Mouse (Mus musculus) R1 (cell line): ENCODE data around the gene Lrrc29.
A peak's percentile ranks its signal among the peaks of the same experiment; 100 is the strongest.
"Not testable (repeated sequence)": the region's sequence is repeated elsewhere in the genome, so short reads cannot be mapped to it uniquely, and the experiment has no call there.

Experiments used
- DNase-seq: peaks from one replicate; pipeline ENCODE4 v3.0.0-alpha.2; 2018; ENCODE audit warnings: low read depth, low spot score

Gene Lrrc29

GRCm38 (mm10) chr8:105311718-105312117 is 14.4 kb downstream of the Lrrc29 start:
- no peak for DNase-seq

DNA sequence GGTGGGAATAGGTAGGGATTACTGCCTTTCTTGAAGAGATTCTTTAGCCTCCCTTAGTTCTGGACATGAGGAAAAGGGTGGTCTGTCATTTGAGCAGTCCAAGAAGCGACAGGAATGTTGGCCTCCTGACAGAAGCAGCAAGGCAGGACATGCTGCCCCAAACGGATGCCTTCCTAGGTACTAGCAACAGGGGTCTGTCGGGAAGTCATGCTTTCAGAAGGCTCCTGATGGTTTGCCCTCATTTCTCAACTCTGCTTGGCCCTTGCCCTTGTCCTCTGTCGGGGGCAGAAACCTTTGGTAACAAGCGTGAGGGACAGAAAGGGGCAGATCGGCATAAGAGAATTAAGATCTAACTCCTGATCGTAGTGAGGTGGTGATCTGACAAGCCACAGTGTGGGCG is 16.0 kb downstream of the Lrrc29 start:
- DNase-seq: no peak

DNA sequence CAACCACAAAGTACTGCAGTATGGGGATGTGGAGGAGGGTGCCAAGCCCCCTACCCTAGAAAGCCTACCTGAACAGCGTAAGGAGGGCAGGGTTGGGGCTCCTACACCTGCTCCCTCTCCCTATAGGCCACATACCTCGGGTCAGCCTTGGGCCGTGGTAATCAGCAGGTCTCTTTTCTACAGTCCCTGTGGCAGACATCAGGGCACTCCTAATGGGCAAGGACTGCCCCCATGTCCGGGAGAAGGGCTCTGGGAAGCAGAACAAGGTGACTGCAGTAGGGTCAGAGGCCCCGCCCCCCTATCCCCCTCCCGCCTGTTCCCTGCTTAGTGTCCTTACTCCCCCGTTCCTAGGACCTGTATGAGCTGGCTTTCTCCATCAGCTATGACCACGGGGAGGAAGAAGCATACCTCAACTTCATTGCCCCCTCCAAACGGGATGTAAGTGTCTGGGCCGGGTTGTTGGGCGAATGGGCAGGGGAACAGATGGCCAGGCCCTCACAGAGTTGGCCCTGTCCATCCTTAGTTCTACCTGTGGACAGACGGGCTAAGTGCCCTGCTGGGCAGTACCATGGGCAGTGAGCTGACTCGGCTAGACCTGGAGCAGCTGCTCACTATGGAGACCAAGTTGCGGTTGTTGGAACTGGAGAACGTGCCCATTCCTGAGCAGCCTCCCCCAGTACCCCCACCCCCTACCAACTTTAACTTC is 16.8 kb downstream of the Lrrc29 start:
- no peak for DNase-seq

DNA sequence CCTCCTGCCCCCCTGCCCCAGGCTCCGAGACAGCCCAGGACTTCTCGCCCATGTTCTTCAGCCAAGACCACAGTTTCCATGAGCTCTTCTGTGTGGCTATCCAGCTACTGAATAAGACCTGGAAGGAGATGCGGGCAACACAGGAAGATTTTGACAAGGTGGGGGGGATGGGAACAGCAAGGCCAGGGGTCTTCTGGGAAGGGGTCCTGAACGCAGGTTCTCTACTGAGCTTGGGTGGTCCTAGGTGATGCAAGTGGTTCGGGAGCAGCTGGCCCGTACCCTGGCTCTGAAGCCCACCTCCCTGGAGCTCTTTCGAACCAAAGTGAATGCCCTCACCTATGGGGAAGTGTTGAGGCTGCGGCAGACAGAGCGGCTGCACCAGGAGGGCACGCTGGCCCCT is 17.6 kb downstream of the Lrrc29 start:
- DNase-seq: no peak

DNA sequence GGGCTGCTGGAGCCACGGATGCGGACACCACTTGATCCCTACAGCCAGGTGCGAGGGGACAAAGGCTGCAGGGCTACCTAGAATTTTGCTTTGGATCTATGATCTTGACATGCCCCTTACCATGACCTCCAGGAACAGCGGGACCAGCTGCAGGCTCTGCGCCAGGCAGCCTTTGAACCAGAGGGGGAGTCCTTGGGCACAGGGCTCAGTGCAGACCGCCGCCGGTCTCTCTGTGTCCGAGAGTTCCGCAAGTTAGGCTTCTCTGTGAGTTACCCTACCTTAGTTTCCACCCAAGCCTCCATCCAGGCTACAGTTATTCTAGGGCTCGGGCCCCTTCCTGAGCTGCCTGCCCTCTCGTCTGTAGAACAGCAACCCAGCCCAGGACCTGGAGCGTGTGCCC is 18.4 kb downstream of the Lrrc29 start:
- no peak for DNase-seq

DNA sequence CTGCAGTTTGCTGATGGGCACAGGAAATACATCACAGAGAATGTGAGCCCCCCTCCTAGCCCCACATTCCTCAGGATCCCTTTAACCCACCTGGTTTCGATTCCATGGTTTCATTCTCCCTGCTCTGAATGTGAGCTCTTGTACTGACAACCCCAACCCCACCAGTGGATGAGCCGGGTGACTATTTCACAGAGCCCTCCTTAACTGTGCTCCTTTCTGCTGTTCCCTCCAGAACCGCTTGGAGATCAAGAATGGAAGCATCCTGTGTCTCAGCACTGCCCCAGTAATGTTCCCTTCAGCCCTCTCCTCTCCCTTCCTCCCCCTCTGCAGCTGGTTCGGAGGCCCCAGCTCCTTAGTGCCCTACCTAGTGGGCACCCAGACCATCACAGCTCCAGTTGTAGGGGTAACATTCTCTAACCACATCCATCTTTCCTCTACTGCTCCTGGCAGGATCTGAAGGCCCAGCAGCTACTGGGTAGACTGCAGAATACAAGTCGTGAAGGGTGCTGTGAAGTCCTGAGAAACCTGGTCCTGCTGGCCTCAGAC is 19.9 kb downstream of the Lrrc29 start:
- peak; percentile 39 for DNase-seq

GRCm38 (mm10) chr8:105305211-105306145 is 20.6 kb downstream of the Lrrc29 start, which contains the start of gene Elmo3:
Gene Elmo3 (plus strand): TSS chr8:105305601.
- DNase-seq: peak; percentile 87

GRCm38 (mm10) chr8:105304325-105305210 is 21.5 kb downstream of the Lrrc29 start:
- DNase-seq: no peak

GRCm38 (mm10) chr8:105303874-105304273 is 22.2 kb downstream of the Lrrc29 start:
- no peak for DNase-seq

DNA sequence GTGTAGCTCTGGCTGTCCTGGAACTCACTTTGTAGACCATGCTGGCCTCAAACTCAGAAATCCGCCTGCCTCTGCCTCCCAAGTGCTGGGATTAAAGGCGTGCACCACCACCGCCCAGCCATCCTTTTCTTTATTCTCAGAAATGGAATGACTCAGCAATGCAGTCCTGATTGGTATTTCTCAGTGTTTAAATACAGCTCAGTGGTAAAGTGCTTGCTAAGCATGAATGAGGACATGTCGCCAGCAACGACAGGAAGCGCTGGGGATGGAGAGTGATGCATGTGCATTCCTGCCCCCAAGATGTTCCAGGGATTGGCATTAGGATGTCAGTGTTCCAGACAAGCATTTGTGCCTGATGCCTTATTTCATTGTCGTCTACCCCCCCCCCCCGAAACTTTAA is 22.7 kb downstream of the Lrrc29 start:
- DNase-seq: no peak

- DNase-seq: no peak
Measured at GRCm38 (mm10) chr8:105299962-105300361, 26.1 kb downstream of the Lrrc29 start.

- no peak for DNase-seq
Measured at GRCm38 (mm10) chr8:105298351-105299252, 27.5 kb downstream of the Lrrc29 start.

DNA sequence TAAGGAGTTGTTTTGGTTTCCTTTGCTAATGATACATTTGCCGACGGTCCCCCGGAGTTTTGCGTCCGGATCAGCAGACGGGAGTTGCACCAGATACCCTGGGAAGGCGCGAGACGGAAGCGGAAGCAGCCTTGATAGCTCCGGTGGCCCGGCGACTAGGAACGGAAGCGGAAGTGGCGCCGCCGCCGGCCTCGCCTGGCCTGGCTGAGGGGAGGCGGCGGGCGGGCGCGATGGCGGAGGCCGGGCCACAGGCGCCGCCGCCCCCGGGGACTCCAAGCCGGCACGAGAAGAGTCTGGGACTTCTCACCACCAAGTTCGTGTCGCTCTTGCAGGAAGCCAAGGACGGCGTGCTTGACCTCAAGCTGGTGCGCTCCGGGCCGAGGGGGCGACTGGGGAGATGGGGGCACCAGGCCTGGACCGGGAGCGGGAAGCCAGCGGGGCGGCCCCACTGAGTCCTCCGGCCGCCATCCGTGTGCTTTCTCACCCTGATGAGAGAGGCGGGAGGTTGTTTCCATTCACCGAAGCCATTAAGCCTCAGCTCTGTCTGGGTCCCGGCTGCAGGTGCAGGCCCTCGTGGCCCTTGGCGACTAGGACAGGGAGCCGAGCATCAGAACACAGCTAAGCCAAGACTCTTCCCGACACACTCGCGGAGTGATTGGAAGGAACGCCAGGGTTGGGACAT is 28.4 kb downstream of the Lrrc29 start, which contains the start of gene E2f4:
Gene E2f4, plus strand, starts transcription at position 153 of the 682 bp plus-strand sequence.
- peak; percentile 92 for DNase-seq

GRCm38 (mm10) chr8:105295895-105296573 is 30.0 kb downstream of the Lrrc29 start, which contains the start of gene Exoc3l:
Gene Exoc3l (minus strand): TSS chr8:105296101.
- peak; percentile 86 for DNase-seq

- no peak for DNase-seq
Measured at GRCm38 (mm10) chr8:105295256-105295655, 30.8 kb downstream of the Lrrc29 start.

GRCm38 (mm10) chr8:105294776-105295175 is 31.3 kb downstream of the Lrrc29 start:
- DNase-seq: peak; percentile 63

GRCm38 (mm10) chr8:105293405-105293804 is 32.7 kb downstream of the Lrrc29 start:
- no peak for DNase-seq

DNA sequence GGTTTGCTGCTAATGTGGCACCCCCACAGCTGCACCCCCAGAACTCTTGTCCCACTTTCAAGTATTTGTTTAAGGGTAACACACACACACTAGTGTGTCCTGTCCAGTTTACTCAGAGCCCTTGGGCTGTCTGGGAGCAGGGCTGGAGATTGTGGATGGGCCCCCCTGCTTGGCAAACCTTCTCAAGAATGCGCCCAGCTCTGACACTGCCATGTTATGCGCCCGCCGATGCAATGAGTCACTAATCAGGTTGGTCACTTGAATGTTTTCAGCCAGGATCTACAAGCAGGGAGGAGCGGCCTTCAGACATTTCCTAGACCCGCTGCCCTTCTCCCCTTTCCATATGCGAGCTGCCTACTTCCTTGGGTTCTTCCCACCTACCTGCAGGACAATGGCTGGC is 33.6 kb downstream of the Lrrc29 start:
- DNase-seq: no peak

DNA sequence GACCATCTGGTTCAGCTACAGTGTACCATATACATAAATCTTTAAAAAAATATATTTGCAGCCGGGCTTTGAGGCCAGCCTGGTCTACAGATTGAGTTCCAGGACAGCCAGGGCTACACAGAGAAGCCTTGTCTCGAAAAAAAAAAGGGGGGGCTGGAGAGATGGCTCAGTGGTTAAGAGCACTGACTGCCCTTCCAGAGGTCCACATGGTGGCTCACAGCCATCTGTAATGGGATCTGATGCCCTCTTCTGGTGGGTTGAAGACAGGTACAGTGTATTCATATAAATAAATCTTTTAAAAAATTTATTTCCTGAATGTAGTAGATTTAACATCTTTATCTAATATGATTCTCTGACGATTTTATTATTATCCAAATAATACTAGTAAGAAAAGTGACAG is 34.3 kb downstream of the Lrrc29 start:
- not testable (repeated sequence) for DNase-seq
